Mouse (Mus musculus): ENCODE data around the gene Camk1.
A peak's percentile ranks its signal among the peaks of the same experiment; 100 is the strongest.

GRCm38 (mm10) chr6:113326533-113327315 lies 17.1 kb downstream of the Camk1 start, which contains the start of gene Ogg1:
- TF ChIP-seq CTCF (IDR thresholded peaks at IDR 0.05; ENCODE audit: extremely low read depth, insufficient read depth, low read length) (no peak), POLR2A (IDR thresholded peaks at IDR 0.05; ENCODE audit: extremely low read depth, insufficient read depth, low read length) (peak; percentile 91)

Measured in cortical plate, adult 2 months (tissue).